Mouse (Mus musculus) frontal cortex, postnatal 25 days (tissue): ENCODE data around the gene Mtmr14.
A peak's percentile ranks its signal among the peaks of the same experiment; 100 is the strongest.

Source experiments
- DNase-seq, 2 experiments: peaks; one replicate each; pipeline ENCODE4 v3.0.0; 2022; ENCODE audit warnings: low spot score in 2 of 2

Mtmr14 gene

GRCm38 (mm10) chr6:113237542-113238270 lies at the start of gene Mtmr14:
Gene Mtmr14, plus strand, starts transcription at chr6:113237843.
- DNase-seq = peak; percentile 98

GRCm38 (mm10) chr6:113193765-113194460 lies 43.7 kb upstream of the Mtmr14 start:
- no peak for DNase-seq

GRCm38 (mm10) chr6:113194517-113194840 lies 43.2 kb upstream of the Mtmr14 start:
- no peak for DNase-seq

- DNase-seq = peak in 1 of 2 experiments; percentile 40
These were observed 42.6 kb upstream of the Mtmr14 start, which contains the start of gene Lhfpl4 for GRCm38 (mm10) chr6:113194841-113195595. Gene Lhfpl4, minus strand, starts transcription at chr6:113195384.

GRCm38 (mm10) chr6:113195596-113195992 lies 42.0 kb upstream of the Mtmr14 start:
- no peak for DNase-seq

- DNase-seq = no peak
These were observed 21.4 kb upstream of the Mtmr14 start for GRCm38 (mm10) chr6:113216280-113216679.

GRCm38 (mm10) chr6:113225798-113226197 lies 11.8 kb upstream of the Mtmr14 start:
- no peak for DNase-seq

GRCm38 (mm10) chr6:113226705-113227104 lies 10.9 kb upstream of the Mtmr14 start:
- no peak for DNase-seq

GRCm38 (mm10) chr6:113235141-113235540 lies 2.5 kb upstream of the Mtmr14 start:
- DNase-seq = no peak

- no peak for DNase-seq
These were observed 799 bp downstream of the Mtmr14 start for GRCm38 (mm10) chr6:113238442-113238841.

GRCm38 (mm10) chr6:113242753-113243152 lies 5.1 kb downstream of the Mtmr14 start:
- DNase-seq = no peak

- no peak for DNase-seq
These were observed 7.9 kb downstream of the Mtmr14 start for GRCm38 (mm10) chr6:113245585-113245984.

GRCm38 (mm10) chr6:113250786-113251185 lies 13.1 kb downstream of the Mtmr14 start:
- DNase-seq = no peak

- DNase-seq = no peak
These were observed 14.3 kb downstream of the Mtmr14 start for GRCm38 (mm10) chr6:113251921-113252320.

GRCm38 (mm10) chr6:113254899-113255298 lies 17.3 kb downstream of the Mtmr14 start:
- no peak for DNase-seq

GRCm38 (mm10) chr6:113261174-113261858 lies 23.7 kb downstream of the Mtmr14 start:
- DNase-seq = no peak

- no peak for DNase-seq
These were observed 25.9 kb downstream of the Mtmr14 start for GRCm38 (mm10) chr6:113263531-113263930.

GRCm38 (mm10) chr6:113264429-113264828 lies 26.8 kb downstream of the Mtmr14 start:
- DNase-seq = no peak

- DNase-seq = no peak
These were observed 29.5 kb downstream of the Mtmr14 start for GRCm38 (mm10) chr6:113266996-113267655.

GRCm38 (mm10) chr6:113267988-113268387 lies 30.3 kb downstream of the Mtmr14 start:
- no peak for DNase-seq

GRCm38 (mm10) chr6:113272365-113272764 lies 34.7 kb downstream of the Mtmr14 start:
- DNase-seq = no peak
